Mouse (Mus musculus) forebrain, embryonic 13.5 days (tissue): ENCODE measurements at regions not wholly inside any gene's neighbourhood (a gene's known extent, or its start where the extent isn't known, plus 50 kb on each side); places are given as distances from the start of the nearest gene placed in this dataset.
A peak's percentile ranks its signal among the peaks of the same experiment; 100 is the strongest.

Experiments used
- ATAC-seq: fragments of 200-750 bp; cut with Nextera tagmentation; 2 replicates; pipeline ENCODE4 v1.8.0; 2017
- H3K27ac ChIP-seq: fragments of 300-500 bp; sonication (generic); 2 replicates; pipeline ENCODE4 v1.5.1; 2015; ENCODE audit warnings: inconsistent platforms, mild to moderate bottlenecking, moderate library complexity
- H3K27me3 ChIP-seq: fragments of 300-500 bp; sonication (generic); 2 replicates; pipeline ENCODE4 v1.6.1; 2015; ENCODE audit warnings: mild to moderate bottlenecking, inconsistent platforms
- H3K36me3 ChIP-seq: fragments of 300-500 bp; sonication (generic); 2 replicates; pipeline ENCODE4 v1.6.1; 2015; ENCODE audit warnings: mild to moderate bottlenecking, inconsistent platforms; ENCODE audit not compliant: poor library complexity, severe bottlenecking
- H3K4me1 ChIP-seq: fragments of 300-500 bp; sonication (generic); 2 replicates; pipeline ENCODE4 v1.6.1; 2015; ENCODE audit warnings: inconsistent platforms
- H3K4me2 ChIP-seq: fragments of 300-500 bp; sonication (generic); 2 replicates; pipeline ENCODE4 v1.6.1; 2015; ENCODE audit warnings: inconsistent platforms, mild to moderate bottlenecking, moderate library complexity
- H3K4me3 ChIP-seq: fragments of 300-500 bp; sonication (generic); 2 replicates; pipeline ENCODE4 v1.5.1; 2015; ENCODE audit warnings: mild to moderate bottlenecking, inconsistent platforms
- H3K9ac ChIP-seq: fragments of 300-500 bp; sonication (generic); 2 replicates; pipeline ENCODE4 v1.6.1; 2015; ENCODE audit warnings: mild to moderate bottlenecking, inconsistent platforms
- H3K9me3 ChIP-seq: fragments of 300-500 bp; sonication (generic); replicated peaks from 2 replicates; pipeline ENCODE4 v1.6.1; 2016; ENCODE audit warnings: inconsistent platforms
- WGBS: fragments of 180-500 bp; shearing (Covaris S2); methylation state at CpG from one replicate; pipeline ENCODE4 v1.1.7; 2015; 5-methylcytosine and 5-hydroxymethylcytosine counted together

DNA sequence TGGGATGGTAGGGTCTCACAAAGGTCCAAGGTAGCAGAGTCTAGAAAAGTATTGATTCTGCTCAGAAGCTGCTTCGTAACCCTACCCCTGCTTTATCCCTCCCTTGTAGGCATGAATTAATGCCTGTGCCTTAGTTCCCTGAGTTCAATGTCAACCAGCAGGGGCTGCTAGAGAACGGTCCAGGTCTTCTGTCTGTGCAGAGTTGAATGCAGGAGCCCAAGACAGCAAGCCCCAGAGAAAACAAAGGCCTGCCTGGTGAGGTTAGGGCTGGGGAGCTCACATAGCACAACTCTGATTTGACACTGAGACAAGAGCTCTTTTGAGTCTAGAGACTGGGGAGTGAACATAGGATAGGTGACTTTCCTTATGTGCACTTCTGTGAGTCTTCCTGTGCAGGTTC, 56.6 kb downstream of the Olig3 start:
- Histone ChIP-seq H3K4me2 (no peak overlapping the region), H3K27me3 (0 out of 2 replicates have a peak, but pooled peaks cover 3% of the 10 kb centered on the region), H3K9ac (no peak overlapping the region), H3K4me1 (peaks cover 14% of the 10 kb centered on the region), H3K36me3 (no peaks in the 10 kb centered on the region), H3K9me3 (no peaks in the 10 kb centered on the region), H3K4me3 (no peak overlapping the region), H3K27ac (no peak overlapping the region)
- no peak for ATAC-seq
- WGBS, result 52% methylated on average over 2 of the region's 2 CpGs

DNA sequence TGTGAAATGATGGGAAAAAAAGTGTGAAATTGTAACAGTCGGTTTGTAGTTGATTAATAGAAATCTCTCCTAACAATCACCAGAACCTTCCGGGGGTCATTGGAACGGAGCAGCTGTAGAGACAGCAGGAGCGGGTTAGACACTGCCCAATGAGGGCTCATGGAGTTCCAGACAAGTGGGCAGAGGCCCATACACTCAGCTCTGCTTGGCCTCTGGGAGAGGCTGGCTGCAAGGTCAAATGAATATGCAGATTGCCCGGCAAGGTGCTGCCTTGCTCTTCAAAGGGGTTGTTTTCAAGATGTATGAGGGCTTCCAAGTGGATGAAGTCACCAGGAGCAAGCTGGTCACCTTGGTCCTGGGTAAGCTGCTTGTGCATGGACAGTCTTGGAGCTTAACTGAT, 57.6 kb downstream of the Olig3 start:
- H3K9me3 ChIP-seq, result no peaks in the 10 kb centered on the region
- no peak for ATAC-seq
- H3K9ac ChIP-seq, result no peak overlapping the region
- WGBS, result 46% methylated on average over 5 of the region's 5 CpGs
- no peak overlapping the region for H3K27ac ChIP-seq
- H3K4me1 ChIP-seq, result peaks cover 14% of the 10 kb centered on the region
- H3K27me3 ChIP-seq, result no peaks in the 10 kb centered on the region
- no peaks in the 10 kb centered on the region for H3K36me3 ChIP-seq
- H3K4me3 ChIP-seq, result no peak overlapping the region
- no peak overlapping the region for H3K4me2 ChIP-seq

DNA sequence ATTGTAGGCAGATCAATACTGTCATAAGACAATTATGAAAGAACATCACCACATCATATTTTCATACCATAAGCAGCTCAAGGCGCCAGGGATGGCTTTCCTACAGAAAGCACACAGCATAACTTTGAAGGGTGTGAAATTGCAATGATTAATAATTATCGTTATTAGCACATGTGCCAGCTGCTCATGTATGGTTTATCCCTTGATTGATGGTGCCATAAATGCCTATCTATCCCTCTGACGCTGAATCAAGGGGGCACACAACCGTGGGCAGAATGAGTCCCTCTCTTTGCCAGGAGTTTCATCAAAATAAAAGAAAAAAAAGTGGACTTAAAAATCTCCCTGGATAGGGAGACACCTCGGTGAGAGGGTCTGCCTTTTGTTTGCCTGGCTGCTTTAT, 58.5 kb downstream of the Olig3 start:
- no peak overlapping the region for H3K9ac ChIP-seq
- no peaks in the 10 kb centered on the region for H3K27me3 ChIP-seq
- WGBS, result 55% methylated on average over 5 of the region's 5 CpGs
- H3K36me3 ChIP-seq, result no peaks in the 10 kb centered on the region
- H3K4me3 ChIP-seq, result no peak overlapping the region
- no peak overlapping the region for H3K27ac ChIP-seq
- no peak for ATAC-seq
- H3K4me1 ChIP-seq, result peaks cover 14% of the 10 kb centered on the region
- no peak overlapping the region for H3K4me2 ChIP-seq
- 0 out of 2 replicates have a peak, but pooled peaks cover 6% of the 10 kb centered on the region for H3K9me3 ChIP-seq

DNA sequence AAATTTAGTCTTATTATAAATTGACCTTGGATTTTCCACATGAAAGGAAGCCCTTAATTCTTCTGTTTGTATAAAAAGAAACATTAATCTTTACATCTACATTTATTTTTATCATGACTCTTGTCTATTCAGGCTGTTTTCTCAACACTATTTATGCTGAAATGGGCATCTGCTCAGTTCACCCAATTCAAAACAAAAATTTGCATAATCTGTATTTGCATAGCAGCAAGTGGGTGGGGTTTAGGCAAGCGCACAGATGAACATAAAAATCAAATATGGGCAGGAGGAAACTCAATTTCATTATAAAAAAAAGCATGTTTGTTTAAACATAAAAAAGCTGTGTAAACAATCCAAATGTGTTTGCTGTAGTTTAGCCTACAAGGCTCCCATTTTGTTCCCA, 67.7 kb downstream of the Olig3 start:
- Histone ChIP-seq H3K4me3 (no peak overlapping the region), H3K27me3 (no peaks in the 10 kb centered on the region), H3K27ac (no peak overlapping the region), H3K9me3 (0 out of 2 replicates have a peak, but pooled peaks cover 7% of the 10 kb centered on the region), H3K36me3 (no peaks in the 10 kb centered on the region), H3K4me1 (no peaks in the 10 kb centered on the region), H3K9ac (no peak overlapping the region), H3K4me2 (no peak overlapping the region)
- WGBS, result 50% methylated on average over 1 of the region's 1 CpGs
- ATAC-seq, result peak; percentile 82

DNA sequence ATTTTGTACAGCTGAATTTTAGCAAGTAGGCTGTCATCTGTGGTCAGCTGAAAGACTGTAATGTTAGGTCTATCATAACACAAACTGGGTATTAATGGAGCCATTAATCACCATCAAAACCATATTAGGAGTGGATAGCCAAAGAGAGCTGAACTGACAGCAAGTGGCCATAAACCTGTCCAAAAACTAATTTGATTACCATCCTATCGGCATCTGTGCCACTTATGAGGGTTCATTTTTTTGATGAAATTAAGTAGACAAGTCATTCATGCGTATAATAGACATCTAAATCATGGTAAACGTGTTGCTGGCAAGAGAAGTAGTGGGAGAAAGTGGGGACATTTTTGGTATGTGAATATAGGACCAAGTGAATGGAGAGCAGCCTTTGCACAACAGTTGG, 68.6 kb downstream of the Olig3 start:
- Histone ChIP-seq H3K4me3 (no peak overlapping the region), H3K9me3 (no peaks in the 10 kb centered on the region), H3K9ac (no peak overlapping the region), H3K27ac (no peak overlapping the region), H3K4me1 (no peaks in the 10 kb centered on the region), H3K27me3 (no peaks in the 10 kb centered on the region), H3K4me2 (no peak overlapping the region), H3K36me3 (no peaks in the 10 kb centered on the region)
- WGBS, result 77% methylated on average over 3 of the region's 3 CpGs
- ATAC-seq, result no peak

DNA sequence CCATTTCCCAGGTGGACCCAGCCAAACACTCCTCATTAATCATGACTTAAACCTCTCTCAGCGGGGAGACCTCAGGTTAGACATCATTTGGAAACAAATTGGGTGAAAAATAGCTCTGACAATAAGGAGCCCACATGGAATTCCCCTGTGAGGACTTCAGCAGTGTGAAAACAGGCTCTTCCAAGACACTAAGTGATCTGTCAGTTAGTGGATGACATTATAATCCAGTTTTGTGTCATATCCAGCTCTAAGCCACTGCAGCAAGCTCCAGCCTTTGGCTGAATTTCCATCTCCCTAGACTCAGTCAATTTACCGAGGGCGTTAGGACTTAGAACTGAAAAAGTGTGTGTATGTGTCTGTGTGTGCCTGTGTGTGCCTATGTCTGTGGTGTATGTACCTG, 70.5 kb downstream of the Olig3 start:
- ATAC-seq, result no peak
- H3K4me1 ChIP-seq, result no peaks in the 10 kb centered on the region
- no peak overlapping the region for H3K4me2 ChIP-seq
- WGBS, result 88% methylated on average over 3 of the region's 3 CpGs
- H3K36me3 ChIP-seq, result no peaks in the 10 kb centered on the region
- no peaks in the 10 kb centered on the region for H3K27me3 ChIP-seq
- no peak overlapping the region for H3K4me3 ChIP-seq
- H3K9me3 ChIP-seq, result no peaks in the 10 kb centered on the region
- H3K9ac ChIP-seq, result no peak overlapping the region
- no peak overlapping the region for H3K27ac ChIP-seq

DNA sequence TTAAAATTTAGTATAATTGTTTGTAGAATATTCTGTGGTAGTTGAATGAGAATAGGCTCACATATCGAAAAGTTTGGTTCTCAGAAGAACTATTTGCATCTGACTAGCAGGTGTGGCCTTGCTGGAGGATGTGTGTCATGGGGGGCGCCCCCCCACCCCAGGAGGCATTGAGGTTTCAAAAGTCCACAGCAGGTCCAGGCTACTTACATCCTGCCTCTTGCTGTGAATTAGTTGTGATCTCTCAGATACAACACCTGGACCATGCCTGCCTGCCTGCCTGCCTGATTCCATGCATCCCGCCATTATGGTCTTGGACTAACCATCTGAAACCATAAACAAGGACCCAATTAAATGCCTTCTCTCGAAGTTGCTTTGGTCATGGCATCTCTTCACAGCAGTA, 76.2 kb downstream of the Olig3 start:
- WGBS, result 88% methylated on average over 4 of the region's 4 CpGs
- Histone ChIP-seq H3K4me2 (no peak overlapping the region), H3K9me3 (no peaks in the 10 kb centered on the region), H3K36me3 (no peaks in the 10 kb centered on the region), H3K9ac (no peak overlapping the region), H3K27ac (no peak overlapping the region), H3K27me3 (0 out of 2 replicates have a peak, but pooled peaks cover 2% of the 10 kb centered on the region), H3K4me3 (no peak overlapping the region), H3K4me1 (no peaks in the 10 kb centered on the region)
- no peak for ATAC-seq

DNA sequence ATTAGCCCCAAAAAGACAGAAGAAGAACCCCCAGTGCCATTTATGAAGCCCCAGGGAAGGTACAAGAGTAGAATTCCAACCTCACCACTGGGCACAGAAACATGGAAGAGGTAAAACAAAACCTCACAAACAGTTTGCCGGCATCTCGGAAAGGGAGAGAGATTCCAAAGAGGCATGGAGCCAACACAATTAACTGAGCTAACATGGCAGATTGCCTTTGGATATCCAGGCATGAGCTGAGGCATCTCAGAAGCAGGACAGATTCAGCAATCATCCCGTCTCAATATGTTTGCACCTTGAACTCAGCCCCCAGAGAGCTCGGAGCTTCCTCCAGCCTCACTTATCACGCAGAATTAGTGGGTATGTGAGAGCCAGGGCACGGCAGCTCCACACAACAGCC, 78.3 kb downstream of the Olig3 start:
- H3K27me3 ChIP-seq, result 0 out of 2 replicates have a peak, but pooled peaks cover 2% of the 10 kb centered on the region
- no peaks in the 10 kb centered on the region for H3K4me1 ChIP-seq
- no peak for ATAC-seq
- 83% methylated on average over 6 of the region's 6 CpGs for WGBS
- H3K4me2 ChIP-seq, result no peak overlapping the region
- no peak overlapping the region for H3K9ac ChIP-seq
- H3K36me3 ChIP-seq, result no peaks in the 10 kb centered on the region
- H3K9me3 ChIP-seq, result no peaks in the 10 kb centered on the region
- H3K4me3 ChIP-seq, result no peak overlapping the region
- no peak overlapping the region for H3K27ac ChIP-seq

DNA sequence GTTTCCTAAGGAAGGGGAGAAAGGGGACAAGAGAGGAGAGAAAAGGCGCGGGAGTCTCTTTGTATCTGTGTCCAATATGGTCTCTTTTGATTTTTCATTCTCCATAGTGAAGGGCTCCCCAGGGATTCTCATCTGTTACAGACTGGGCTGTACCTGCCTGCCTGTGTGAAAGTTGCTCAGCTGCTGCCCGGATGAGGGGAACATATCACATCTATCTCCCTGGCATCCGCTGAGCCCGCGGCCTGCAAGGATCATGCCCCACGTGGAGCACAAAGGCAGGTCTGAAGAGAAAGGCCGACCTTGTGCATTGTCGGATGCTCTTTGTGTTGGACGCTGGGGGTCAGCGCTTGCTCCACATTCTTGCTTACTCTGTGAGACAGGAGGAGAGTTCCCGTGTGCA, 85.5 kb downstream of the Olig3 start:
- peaks cover 6% of the 10 kb centered on the region; the same call in 1 of the 2 replicates for H3K27me3 ChIP-seq
- no peak overlapping the region for H3K9ac ChIP-seq
- no peak overlapping the region for H3K4me3 ChIP-seq
- no peak overlapping the region for H3K27ac ChIP-seq
- no peak for ATAC-seq
- no peak overlapping the region for H3K4me2 ChIP-seq
- no peaks in the 10 kb centered on the region for H3K36me3 ChIP-seq
- 19% methylated on average over 12 of the region's 12 CpGs for WGBS
- H3K4me1 ChIP-seq, result 0 out of 2 replicates have a peak, but pooled peaks cover 6% of the 10 kb centered on the region
- no peaks in the 10 kb centered on the region for H3K9me3 ChIP-seq

DNA sequence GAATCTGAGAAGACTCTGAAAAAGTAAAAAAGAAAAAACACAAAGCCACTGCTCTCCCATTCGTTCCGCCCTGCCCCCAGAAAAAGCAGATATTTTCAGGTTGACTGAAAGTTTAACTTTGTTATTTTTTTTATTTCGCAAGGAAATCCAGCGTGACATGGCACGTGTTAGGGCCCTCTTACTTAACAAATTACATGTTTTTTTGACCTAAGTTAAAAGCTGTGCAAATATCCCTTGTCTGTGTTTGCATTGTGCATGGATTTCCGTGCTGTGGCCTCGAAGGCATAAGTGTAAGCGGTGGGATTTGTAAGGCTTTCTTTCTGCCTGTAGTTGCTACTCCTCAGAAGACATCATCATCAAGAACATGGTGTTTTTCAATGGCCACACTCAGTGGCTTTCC, 87.2 kb downstream of the Olig3 start:
- Histone ChIP-seq H3K9me3 (no peaks in the 10 kb centered on the region), H3K9ac (no peak overlapping the region), H3K4me1 (0 out of 2 replicates have a peak, but pooled peaks cover 6% of the 10 kb centered on the region), H3K27me3 (peaks cover 6% of the 10 kb centered on the region; the same call in 1 of the 2 replicates), H3K36me3 (no peaks in the 10 kb centered on the region), H3K4me2 (no peak overlapping the region), H3K27ac (no peak overlapping the region), H3K4me3 (no peak overlapping the region)
- WGBS, result 56% methylated on average over 8 of the region's 8 CpGs
- ATAC-seq, result no peak

DNA sequence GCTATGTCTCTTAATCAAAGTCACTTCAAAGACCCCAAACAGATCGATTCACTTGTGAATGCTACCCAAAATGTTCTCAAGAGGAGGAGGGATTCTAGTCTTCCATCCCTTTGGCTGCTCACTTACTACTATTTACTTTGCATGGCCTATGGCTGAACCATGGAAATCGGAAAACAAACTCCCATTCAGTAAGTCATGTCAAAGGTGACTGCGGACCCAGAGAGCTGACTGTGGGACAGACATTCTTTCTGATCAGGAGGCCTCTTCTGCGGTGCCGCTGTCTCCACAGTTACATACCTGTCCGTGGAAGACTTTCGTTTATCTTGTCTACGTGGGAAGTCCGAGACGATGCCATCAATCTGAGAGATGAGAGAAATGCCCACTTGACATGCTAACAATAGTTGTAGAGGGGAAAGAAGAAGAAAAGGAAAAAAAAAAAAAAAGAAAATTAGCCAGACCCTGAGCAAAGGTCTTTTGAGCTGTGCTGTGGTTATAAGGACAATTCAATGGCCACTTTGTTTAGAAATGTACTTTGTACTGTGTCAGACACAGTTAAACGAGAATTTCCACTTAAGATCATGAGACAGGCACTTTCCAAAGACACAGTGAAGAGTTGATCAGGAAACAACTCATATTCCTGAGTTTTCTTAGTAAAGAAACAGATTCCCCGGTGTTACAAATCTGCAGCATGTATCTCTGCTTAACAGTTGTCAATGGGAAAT, 92.7 kb downstream of the Olig3 start:
- Histone ChIP-seq H3K9ac (no peak overlapping the region), H3K36me3 (no peaks in the 10 kb centered on the region), H3K4me1 (no peaks in the 10 kb centered on the region), H3K27me3 (peaks cover 6% of the 10 kb centered on the region; the same call in 1 of the 2 replicates), H3K27ac (no peak overlapping the region), H3K9me3 (no peaks in the 10 kb centered on the region), H3K4me3 (no peak overlapping the region), H3K4me2 (no peak overlapping the region)
- no peak for ATAC-seq
- WGBS, result 73% methylated on average over 12 of the region's 12 CpGs

DNA sequence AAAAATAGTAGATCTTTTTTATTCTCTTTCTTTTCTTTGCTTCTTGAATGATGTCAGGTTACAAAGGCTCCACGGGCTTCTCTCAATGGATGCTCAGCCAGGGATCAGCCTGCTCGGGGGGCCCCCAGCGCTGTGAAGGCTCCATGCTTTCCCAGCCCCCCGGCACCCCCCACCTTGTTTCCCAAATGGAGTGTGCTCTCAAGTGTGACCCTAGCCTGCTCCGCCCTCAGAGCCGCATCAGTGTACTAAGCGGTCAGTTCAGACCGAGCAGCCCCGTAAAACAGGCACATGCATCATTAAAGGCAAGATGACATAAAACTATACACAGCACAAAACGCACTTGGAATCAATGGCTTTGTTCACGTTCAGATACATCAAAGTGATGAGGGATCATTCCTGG, 102.7 kb downstream of the Olig3 start:
- Histone ChIP-seq H3K36me3 (no peaks in the 10 kb centered on the region), H3K4me2 (peak overlapping the region; percentile 43), H3K27ac (no peak overlapping the region), H3K4me3 (no peak overlapping the region), H3K9me3 (no peaks in the 10 kb centered on the region), H3K27me3 (no peaks in the 10 kb centered on the region), H3K4me1 (peaks cover 17% of the 10 kb centered on the region), H3K9ac (no peak overlapping the region)
- 0 out of 2 replicates have a peak, but pooled peaks have one; percentile 4 for ATAC-seq
- 22% methylated on average over 11 of the region's 11 CpGs for WGBS

DNA sequence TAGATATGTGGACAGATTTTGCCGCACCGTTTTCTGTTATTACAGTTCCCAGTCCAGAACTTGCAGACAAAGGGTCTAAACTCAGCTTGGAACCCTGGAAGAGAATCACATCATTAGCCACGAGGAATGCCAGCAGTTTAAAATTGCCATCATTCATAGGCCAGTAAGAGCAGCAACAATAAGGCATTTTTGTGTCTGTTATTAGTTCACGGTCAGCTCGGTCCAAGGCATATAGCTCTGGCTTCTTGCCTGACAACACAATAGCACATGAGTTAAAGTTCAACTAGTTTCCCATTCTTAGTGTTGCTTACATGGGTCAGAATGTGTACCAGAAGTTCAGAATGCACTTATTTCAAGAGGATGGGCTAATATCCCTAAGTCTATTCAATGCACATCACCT, 103.4 kb downstream of the Olig3 start:
- ATAC-seq, result no peak
- Histone ChIP-seq H3K27ac (no peak overlapping the region), H3K9ac (no peak overlapping the region), H3K4me2 (no peak overlapping the region), H3K9me3 (no peaks in the 10 kb centered on the region), H3K36me3 (no peaks in the 10 kb centered on the region), H3K4me1 (peaks cover 17% of the 10 kb centered on the region), H3K4me3 (no peak overlapping the region), H3K27me3 (no peaks in the 10 kb centered on the region)
- 60% methylated on average over 5 of the region's 5 CpGs for WGBS
